ENCODE assay signal across 23 mouse cellular contexts in genomic region chr1:89251753-89252152, GRCm38 (mm10).
DNase-seq lines count a peak whose midpoint lies in the region.
"Had no signal": no experiment of that assay in that cellular context is flagged by ENCODE, and none has a peak within 500 bp of the region (broad histone marks: within the 10 kb centered on the region; RNA-seq: fewer than 3 reads in every experiment).

No protein-coding gene starts in this region.

- H3K4me3 ChIP-seq in heart, embryonic 10.5 days: no peak overlapping the region
- no peak overlapping the region for H3K4me3 ChIP-seq in embryonic facial prominence, embryonic 10.5 days
- H3K4me3 ChIP-seq: embryonic facial prominence, embryonic 12.5 days; erythroblast, embryonic 14.5 days; limb, embryonic 13.5 days; liver, embryonic 13.5 days; neural tube, embryonic 15.5 days had no signal

- H3K4me1 ChIP-seq in heart, embryonic 10.5 days: no peaks in the 10 kb centered on the region
- peaks cover 11% of the 10 kb centered on the region for H3K4me1 ChIP-seq in embryonic facial prominence, embryonic 10.5 days
- H3K4me1 ChIP-seq: liver, embryonic 13.5 days had no signal

- 0 out of 2 replicates have a peak overlapping the region, but pooled peaks have one; percentile 16 for H3K27ac ChIP-seq in heart, embryonic 10.5 days
- H3K27ac ChIP-seq in embryonic facial prominence, embryonic 10.5 days (replicated peaks): no peak overlapping the region
- H3K27ac ChIP-seq: embryonic facial prominence, embryonic 12.5 days; kidney, postnatal 0 days; limb, embryonic 13.5 days; liver, embryonic 13.5 days; macrophage; neural tube, embryonic 15.5 days; stomach, postnatal 0 days had no signal

- no peak for DNase-seq in heart, embryonic 10.5 days (ENCODE audit: low spot score)
- DNase-seq in heart, postnatal 4 days: no peak
- DNase-seq in lung, postnatal 14 days: peak; percentile 10
- no peak for DNase-seq in lung, postnatal 4 days
- peak; percentile 14 for DNase-seq in embryonic facial prominence, embryonic 10.5 days (ENCODE audit: low spot score)
- DNase-seq in retina, embryonic 14.5 days (ENCODE audit: low spot score): peak; percentile 7
- DNase-seq in layer of hippocampus, postnatal 10 days (ENCODE audit: low spot score in 2 of 2): no peak
- DNase-seq: adrenal gland, postnatal 14 days; cerebellum, adult 8-10 months; gastrocnemius, postnatal 10 days; kidney, adult 2 months; liver, embryonic 13.5 days; lung, adult 2 months; right cerebral cortex, postnatal 14 days; thymus, adult 2 months; thymus, postnatal 4 days had no signal

- H3K9me3 ChIP-seq in heart, embryonic 10.5 days: no peaks in the 10 kb centered on the region
- H3K9me3 ChIP-seq in embryonic facial prominence, embryonic 10.5 days: peaks cover 6% of the 10 kb centered on the region; the same call in 1 of the 2 replicates
- H3K9me3 ChIP-seq: neural tube, embryonic 15.5 days had no signal

- peaks cover 7% of the 10 kb centered on the region; the same call in 1 of the 2 replicates for H3K27me3 ChIP-seq in heart, embryonic 10.5 days (ENCODE audit: insufficient read depth, poor library complexity, severe bottlenecking)
- no peaks in the 10 kb centered on the region for H3K27me3 ChIP-seq in embryonic facial prominence, embryonic 10.5 days (replicated peaks; ENCODE audit: low read depth, poor library complexity, severe bottlenecking)
- H3K27me3 ChIP-seq: embryonic facial prominence, embryonic 12.5 days; limb, embryonic 13.5 days; liver, embryonic 13.5 days; neural tube, embryonic 15.5 days had no signal

- WGBS in heart, embryonic 10.5 days: 39% methylated on average over 2 of the region's 2 CpGs
- WGBS in embryonic facial prominence, embryonic 10.5 days: 19% methylated on average over 2 of the region's 2 CpGs

- H3K36me3 ChIP-seq in heart, embryonic 10.5 days: no peaks in the 10 kb centered on the region
- no peaks in the 10 kb centered on the region for H3K36me3 ChIP-seq in embryonic facial prominence, embryonic 10.5 days (replicated peaks)
- H3K36me3 ChIP-seq: embryonic facial prominence, embryonic 12.5 days; limb, embryonic 13.5 days; liver, embryonic 13.5 days; neural tube, embryonic 15.5 days had no signal

Comparison
In these comparisons a context has a peak if more than half of its experiments do, and no peak if none do; other contexts are left out.
1. DNase-seq: peak in lung, postnatal 14 days (single experiment), embryonic facial prominence, embryonic 10.5 days (single experiment) and retina, embryonic 14.5 days (single experiment); none in heart, embryonic 10.5 days (single experiment), heart, postnatal 4 days (single experiment), lung, postnatal 4 days (0 of 2) and layer of hippocampus, postnatal 10 days (0 of 2).